Mouse (Mus musculus): ENCODE data around the gene Chst12.

Gene Chst12

GRCm38 (mm10) chr5:140510012-140511000 lies 5.0 kb downstream of the Chst12 start:
- CTCF ChIA-PET: interaction anchor here in 3 of 4 experiments (0.6 to 1.3 kb wide), 3 partner anchors 12 to 1702 kb away, joined by 3 to 4 read pairs (median 3); no protein-coding TSS in a partner anchor
- POLR2A ChIA-PET: interaction anchor here in 3 of 4 experiments (0.5 to 2.2 kb wide), 7 partner anchors 8 to 110 kb away, joined by 3 to 6 read pairs (median 4); partner anchors contain the start of gene Eif3b (in 1 of the 3)

GRCm38 (mm10) chr5:140513921-140514320 lies 8.6 kb downstream of the Chst12 start:
- ChIA-PET CTCF (interaction anchor here in 2 of 4 experiments (0.6 kb wide), 2 partner anchors 11 to 354 kb away, joined by 3 to 4 read pairs; no protein-coding TSS in a partner anchor), POLR2A (interaction anchor here in 3 of 4 experiments (0.6 to 1.9 kb wide), 4 partner anchors 9 to 108 kb away, joined by 3 to 6 read pairs (median 4); partner anchors contain the start of genes Chst12 (in 1 of the 3) and Eif3b (in 1 of the 3))

DNA sequence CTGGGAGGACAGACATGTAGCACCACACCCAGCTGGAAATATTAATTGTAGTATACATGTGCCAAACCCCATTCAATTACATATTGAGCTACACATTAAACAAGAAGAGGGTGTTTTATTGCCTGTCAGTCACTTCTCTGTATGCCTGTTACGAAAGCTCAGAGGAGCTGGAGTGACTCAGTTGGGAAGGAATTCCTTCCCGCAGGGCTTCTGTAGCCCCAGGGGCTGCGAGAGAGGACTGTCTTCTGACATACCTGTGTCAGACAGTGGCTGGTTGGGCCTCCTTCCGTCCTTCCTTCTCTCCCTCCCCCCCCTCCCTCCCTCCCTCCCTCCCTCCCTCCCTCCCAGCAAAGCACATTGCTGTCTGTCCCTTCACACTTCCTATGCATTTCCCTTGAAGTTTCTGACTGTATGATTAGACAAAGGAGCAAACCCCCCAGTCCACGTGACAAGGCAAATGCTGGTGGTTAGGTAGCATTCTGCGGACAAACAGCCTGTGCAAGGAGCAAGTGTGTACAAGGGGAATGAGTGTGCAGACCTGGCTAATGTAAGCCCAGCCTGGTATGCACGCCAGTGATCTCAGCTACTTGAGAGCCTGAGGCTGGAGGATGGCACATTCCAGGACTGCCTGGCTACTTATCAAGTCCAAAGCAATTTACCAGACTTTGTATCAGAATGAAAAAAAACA lies 9.6 kb downstream of the Chst12 start:
- POLR2A ChIA-PET: interaction anchor here in 3 of 4 experiments (1.0 to 1.9 kb wide), 5 partner anchors 10 to 96 kb away, joined by 3 to 6 read pairs (median 4); partner anchors contain the start of genes Chst12 (in 3 of the 3) and Eif3b (in 1 of the 3)

DNA sequence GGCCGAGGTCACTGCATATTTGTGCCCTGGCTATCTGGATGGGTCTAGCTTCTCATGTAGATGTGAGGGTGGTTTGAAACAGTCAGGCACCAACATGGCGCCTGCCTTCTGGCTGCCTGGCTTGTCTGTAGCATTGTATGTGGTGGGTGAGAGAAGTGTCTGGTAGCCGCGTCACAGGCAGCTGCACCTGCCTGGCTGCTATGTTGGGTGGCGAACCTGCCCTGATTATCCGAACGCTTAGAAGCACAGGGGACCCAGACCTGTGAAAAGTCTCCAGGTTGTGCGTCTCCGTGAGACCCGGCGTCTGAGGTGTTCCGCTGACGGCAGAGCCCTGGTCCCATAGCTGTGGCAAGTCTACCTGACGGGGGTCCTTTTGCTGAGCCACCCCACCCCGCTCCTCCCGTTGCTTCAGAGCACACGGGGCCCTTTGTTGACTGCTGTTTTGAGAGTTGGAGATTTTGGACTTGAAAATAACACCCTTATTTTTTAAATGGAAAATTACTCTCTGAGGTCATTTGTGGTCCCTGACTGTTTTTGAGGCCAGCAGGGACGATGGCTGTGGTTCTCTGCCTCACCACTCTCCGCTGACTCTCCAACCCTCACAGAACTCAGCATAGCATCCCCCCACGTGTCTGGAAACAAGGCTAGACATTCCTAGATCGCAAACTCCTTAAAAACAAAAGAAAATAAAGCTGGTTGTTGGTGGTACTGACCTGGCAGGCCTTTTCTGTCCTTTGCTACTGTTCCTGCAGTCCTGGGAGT lies 12.0 kb downstream of the Chst12 start:
- CTCF ChIA-PET: interaction anchor here in 1 of 4 experiments (0.6 kb wide), 2 partner anchors 33 to 101 kb away, joined by 5 read pairs; no protein-coding TSS in a partner anchor
- POLR2A ChIA-PET: interaction anchor here in 2 of 4 experiments (1.5 to 2.8 kb wide), 2 partner anchors 8 to 12 kb away, joined by 4 to 8 read pairs; partner anchors contain the start of gene Chst12 (in 1 of the 2)

More for the DNA sequence above, 9.6 kb downstream of the Chst12 start:
- CTCF ChIA-PET: interaction anchor here in 3 of 4 experiments (0.6 to 1.2 kb wide), 5 partner anchors 12 to 355 kb away, joined by 3 to 4 read pairs (median 3); no protein-coding TSS in a partner anchor

- ChIA-PET CTCF (interaction anchor here in 1 of 4 experiments (0.6 kb wide), 1 partner anchor 101 kb away, joined by 5 read pairs; no protein-coding TSS in a partner anchor), POLR2A (interaction anchor here in 2 of 4 experiments (1.2 to 2.8 kb wide), 3 partner anchors 8 to 10 kb away, joined by 4 to 8 read pairs (median 4); no protein-coding TSS in a partner anchor)
These were observed 12.5 kb downstream of the Chst12 start for GRCm38 (mm10) chr5:140517921-140518230.

DNA sequence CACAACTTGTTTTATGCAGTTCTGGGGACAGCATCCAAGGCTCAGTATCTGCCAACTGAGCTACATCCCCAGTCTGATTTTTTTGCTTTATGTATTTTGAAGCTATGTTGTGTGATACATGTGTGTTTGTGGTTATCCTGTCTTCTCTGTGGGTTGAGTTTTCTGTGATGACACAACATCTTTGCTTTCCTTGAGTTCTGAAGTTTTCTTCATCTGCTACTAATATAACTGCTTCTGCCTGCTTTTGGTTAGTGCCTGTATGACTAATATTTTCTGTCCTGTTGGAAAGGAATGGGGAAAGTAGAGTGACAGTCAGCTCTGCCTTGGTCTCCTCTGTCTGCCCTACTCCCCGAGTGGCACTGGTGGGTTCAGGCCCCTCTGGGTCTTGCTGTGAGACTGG lies 15.8 kb downstream of the Chst12 start:
- POLR2A ChIA-PET: interaction anchor here in 1 of 4 experiments (0.6 to 1.0 kb wide), 2 partner anchors 40 to 184 kb away, joined by 3 read pairs; no protein-coding TSS in a partner anchor

GRCm38 (mm10) chr5:140526754-140527153 lies 21.4 kb downstream of the Chst12 start:
- ChIA-PET CTCF (interaction anchor here in 2 of 4 experiments (1.1 to 2.1 kb wide), 3 partner anchors 10 to 93 kb away, joined by 3 to 13 read pairs (median 4); no protein-coding TSS in a partner anchor), POLR2A (interaction anchor here in 1 of 4 experiments (1.6 kb wide), 1 partner anchor 8 kb away, joined by 4 read pairs; no protein-coding TSS in a partner anchor)

More for the DNA sequence above, 15.8 kb downstream of the Chst12 start:
- CTCF ChIA-PET: interaction anchor here in 3 of 4 experiments (0.6 to 0.9 kb wide), 3 partner anchors 16 to 213 kb away, joined by 3 read pairs; partner anchors contain the start of gene Chst12 (in 1 of the 3)

DNA sequence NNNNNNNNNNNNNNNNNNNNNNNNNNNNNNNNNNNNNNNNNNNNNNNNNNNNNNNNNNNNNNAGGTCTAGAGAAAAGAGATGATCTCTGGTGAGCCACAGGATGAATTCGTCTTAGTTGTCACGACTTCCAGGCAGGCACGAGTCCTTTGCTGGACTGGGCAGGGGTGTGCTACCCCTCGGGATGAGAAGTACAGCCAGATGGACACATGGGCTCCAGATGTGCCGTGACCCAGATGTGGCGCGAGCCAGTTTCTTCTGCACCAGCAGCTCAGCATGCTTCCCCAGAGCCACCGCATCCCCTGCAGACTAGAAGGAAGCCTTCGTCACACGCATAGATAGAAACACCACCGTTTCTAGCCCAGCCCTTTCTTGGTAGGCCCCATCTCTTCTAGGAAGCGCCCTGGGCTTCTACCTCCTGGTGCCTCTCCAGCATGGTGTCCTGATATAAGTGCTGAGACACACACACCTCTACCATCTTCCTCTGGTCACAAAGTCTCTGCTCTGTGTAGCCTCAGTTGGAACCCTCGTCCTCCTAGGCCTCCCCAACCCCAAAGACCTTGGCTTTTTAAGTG lies 32.8 kb downstream of the Chst12 start:
- ChIA-PET POLR2A (interaction anchor here in 1 of 4 experiments (1.0 kb wide), 1 partner anchor 29 kb away, joined by 3 read pairs; no protein-coding TSS in a partner anchor), CTCF (interaction anchor here in 2 of 4 experiments (0.6 to 1.5 kb wide), 6 partner anchors 12 to 213 kb away, joined by 3 to 4 read pairs (median 3); no protein-coding TSS in a partner anchor)

DNA sequence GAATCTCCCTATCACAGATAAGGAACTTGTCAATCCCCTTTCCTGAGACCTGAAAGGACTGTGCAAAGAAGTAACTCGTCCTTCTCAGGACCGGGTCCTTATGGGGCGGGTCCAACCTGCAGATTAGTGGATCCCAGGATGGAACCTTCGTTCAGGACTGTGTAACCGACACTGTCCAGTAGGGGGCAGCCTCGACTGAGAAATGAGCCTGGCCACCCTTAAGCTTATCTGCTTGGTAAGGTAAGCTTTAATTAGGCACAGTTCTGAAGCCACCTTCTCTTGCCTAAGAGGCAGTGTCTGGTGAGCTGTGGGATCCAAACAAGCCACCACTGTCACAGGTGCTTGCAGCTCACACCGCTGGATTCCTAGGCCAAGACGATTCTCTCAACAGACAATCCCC lies 34.8 kb downstream of the Chst12 start:
- POLR2A ChIA-PET: interaction anchor here in 2 of 4 experiments (0.6 to 1.6 kb wide), 7 partner anchors 27 to 209 kb away, joined by 3 to 6 read pairs (median 3); partner anchors contain the start of gene Eif3b (in 1 of the 2)
- CTCF ChIA-PET: interaction anchor here (0.5 to 2.0 kb wide), 80 partner anchors 9 to 457 kb away, joined by 3 to 22 read pairs (median 4); partner anchors contain the start of genes Lfng (in 2 of the 4), Brat1 (in 1 of the 4), Chst12 (in 1 of the 4) and Grifin (in 1 of the 4)

DNA sequence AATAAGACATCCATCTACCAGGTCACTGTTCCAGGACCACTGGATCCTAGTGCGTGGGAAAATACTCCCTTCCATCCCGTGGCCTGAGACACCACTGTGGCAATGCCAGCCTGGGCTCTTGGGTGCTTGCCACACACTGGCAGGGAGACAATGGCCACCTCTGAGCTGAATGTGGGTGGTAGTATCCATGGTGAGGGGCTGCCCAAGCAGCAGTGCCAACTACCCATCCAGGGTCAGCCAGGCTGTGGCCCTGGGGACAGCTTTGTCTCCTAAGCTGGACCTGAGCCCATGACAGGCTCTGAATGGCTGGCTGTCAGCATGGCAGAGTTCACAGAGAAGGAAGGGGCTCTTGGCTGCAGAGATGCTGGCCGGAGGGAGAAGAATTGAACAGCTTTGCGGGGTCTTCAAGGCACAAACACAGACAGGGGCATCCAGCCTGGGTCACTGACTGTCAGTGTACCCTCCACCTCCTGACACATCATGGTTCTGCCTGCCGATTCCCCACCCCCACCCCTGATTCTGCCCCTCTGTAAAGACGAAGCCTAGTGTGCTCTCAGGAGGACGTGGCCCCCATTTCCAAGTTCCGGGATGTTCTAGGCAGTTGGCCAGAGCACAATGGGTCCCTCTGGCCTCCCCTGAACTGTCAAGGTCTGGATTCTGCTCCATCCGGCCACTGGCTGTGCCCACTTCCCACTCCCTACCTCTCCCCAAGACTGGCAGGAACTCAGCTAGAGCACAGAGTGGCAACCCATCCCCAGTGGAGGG lies 37.6 kb downstream of the Chst12 start:
- ChIA-PET POLR2A (interaction anchor here in 2 of 4 experiments (0.6 to 1.9 kb wide), 3 partner anchors 56 to 335 kb away, joined by 4 to 11 read pairs (median 4); no protein-coding TSS in a partner anchor), CTCF (interaction anchor here in 2 of 4 experiments (0.6 to 1.2 kb wide), 4 partner anchors 76 to 335 kb away, joined by 3 to 4 read pairs (median 3); no protein-coding TSS in a partner anchor)

DNA sequence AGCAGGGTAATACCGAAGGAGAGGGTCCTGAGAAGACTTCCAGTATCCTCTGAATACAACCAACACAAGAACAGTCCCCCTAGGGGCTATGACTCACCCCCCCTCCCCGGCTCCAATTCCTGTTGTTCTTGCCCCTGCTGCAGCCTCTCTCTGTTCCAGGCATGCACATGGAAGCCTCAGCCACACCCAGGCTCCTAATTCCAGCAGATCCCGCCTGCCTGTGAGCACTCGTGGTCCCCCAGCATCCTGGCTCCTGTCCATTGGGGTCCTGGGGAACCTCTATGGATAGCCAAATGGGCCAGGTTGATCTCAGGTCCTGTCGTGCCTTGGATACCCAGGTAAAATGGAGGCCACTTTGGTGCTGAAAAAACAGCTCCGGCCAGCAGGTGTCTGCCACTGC lies 40.3 kb downstream of the Chst12 start:
- CTCF ChIA-PET: interaction anchor here in 2 of 4 experiments (0.7 to 1.9 kb wide), 3 partner anchors 22 to 205 kb away, joined by 3 to 6 read pairs (median 3); no protein-coding TSS in a partner anchor
- POLR2A ChIA-PET: interaction anchor here in 2 of 4 experiments (0.6 to 1.5 kb wide), 2 partner anchors 22 to 104 kb away, joined by 3 to 4 read pairs; no protein-coding TSS in a partner anchor

- POLR2A ChIA-PET: interaction anchor here in 1 of 4 experiments (1.5 kb wide), 1 partner anchor 21 kb away, joined by 3 read pairs; no protein-coding TSS in a partner anchor
- CTCF ChIA-PET: interaction anchor here in 2 of 4 experiments (0.9 to 1.9 kb wide), 3 partner anchors 21 to 204 kb away, joined by 3 to 6 read pairs (median 3); no protein-coding TSS in a partner anchor
These were observed 41.0 kb downstream of the Chst12 start for GRCm38 (mm10) chr5:140546332-140546731.

DNA sequence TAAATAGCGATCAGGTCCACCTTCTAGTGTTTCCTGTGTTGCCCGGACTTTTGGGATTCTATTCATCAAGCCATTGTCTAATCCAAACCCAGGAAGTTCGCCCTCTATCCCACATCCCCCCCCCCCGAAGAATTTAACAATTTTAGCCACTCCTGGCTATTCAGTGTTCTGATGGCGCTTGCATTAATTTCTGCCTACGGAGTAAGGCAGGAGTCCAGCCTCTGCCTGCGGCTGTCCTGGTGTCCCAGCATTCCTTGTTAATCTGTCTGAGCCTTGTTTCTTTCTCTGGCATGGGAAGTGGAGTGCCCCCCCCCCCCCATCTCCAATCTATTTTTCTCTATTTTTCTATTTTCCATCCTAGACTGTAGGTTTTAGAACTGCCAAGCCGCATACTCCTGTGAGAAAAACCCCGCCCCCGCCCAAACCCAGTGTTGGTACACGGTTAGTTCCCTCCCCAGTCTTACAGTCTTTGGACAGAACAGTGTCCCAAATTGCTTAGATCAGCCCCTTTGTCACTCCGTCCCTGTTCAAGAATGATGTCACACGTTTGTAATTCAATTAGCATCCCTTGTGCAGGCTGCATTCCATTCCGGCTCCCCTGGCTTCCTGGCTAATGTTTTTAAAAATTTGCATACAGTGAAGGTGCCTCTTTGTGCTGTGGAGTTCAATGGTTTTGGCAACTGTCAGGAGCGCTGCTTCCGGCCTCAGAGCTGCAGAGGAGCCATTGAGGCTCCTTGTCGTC lies 44.1 kb downstream of the Chst12 start:
- POLR2A ChIA-PET: interaction anchor here (0.7 to 3.5 kb wide), 8 partner anchors 17 to 254 kb away, joined by 3 to 11 read pairs (median 4); no protein-coding TSS in a partner anchor
- CTCF ChIA-PET: interaction anchor here in 2 of 4 experiments (0.7 to 1.7 kb wide), 7 partner anchors 9 to 732 kb away, joined by 3 to 8 read pairs (median 4); no protein-coding TSS in a partner anchor

DNA sequence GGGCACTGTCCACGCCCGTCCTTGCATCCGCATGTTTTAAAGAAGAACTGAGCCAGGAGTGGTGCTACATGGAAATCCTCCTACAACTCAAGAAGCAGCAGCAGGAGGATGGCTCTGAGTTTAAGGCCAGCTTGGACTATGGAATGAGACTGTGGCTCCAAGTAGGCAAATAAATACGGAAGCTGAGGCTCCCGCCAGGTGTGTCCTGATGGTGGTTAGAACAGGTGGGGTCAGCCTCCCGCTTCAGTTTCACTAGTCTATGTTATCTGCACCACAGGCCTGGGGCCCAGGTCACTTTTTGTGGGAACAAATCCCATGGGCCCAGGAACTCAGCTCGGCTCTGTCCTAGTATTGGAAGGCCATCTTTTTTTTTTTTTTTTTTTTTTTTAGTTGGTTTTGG lies 48.4 kb downstream of the Chst12 start:
- POLR2A ChIA-PET: interaction anchor here in 3 of 4 experiments (0.6 to 2.3 kb wide), 6 partner anchors 10 to 190 kb away, joined by 3 to 6 read pairs (median 4); no protein-coding TSS in a partner anchor
- CTCF ChIA-PET: interaction anchor here in 2 of 4 experiments (0.6 to 1.5 kb wide), 3 partner anchors 10 to 552 kb away, joined by 3 to 6 read pairs (median 5); no protein-coding TSS in a partner anchor
